Mouse (Mus musculus): ENCODE data around the gene Tmem95.

- TF ChIP-seq CTCF (IDR thresholded peaks at IDR 0.05; ENCODE audit: borderline replicate concordance, insufficient read depth, low read length) (no peak), POLR2A (IDR thresholded peaks at IDR 0.05; ENCODE audit: low read depth, low read length) (peak; percentile 79)
Measured at GRCm38 (mm10) chr11:69837952-69838713, 39.7 kb downstream of the Tmem95 start, which contains the start of gene Tmem256.

Data from embryonic fibroblast, embryonic 13.5 days (primary cell).